8 mouse cellular contexts compared by ENCODE assay signal in the genomic region with DNA sequence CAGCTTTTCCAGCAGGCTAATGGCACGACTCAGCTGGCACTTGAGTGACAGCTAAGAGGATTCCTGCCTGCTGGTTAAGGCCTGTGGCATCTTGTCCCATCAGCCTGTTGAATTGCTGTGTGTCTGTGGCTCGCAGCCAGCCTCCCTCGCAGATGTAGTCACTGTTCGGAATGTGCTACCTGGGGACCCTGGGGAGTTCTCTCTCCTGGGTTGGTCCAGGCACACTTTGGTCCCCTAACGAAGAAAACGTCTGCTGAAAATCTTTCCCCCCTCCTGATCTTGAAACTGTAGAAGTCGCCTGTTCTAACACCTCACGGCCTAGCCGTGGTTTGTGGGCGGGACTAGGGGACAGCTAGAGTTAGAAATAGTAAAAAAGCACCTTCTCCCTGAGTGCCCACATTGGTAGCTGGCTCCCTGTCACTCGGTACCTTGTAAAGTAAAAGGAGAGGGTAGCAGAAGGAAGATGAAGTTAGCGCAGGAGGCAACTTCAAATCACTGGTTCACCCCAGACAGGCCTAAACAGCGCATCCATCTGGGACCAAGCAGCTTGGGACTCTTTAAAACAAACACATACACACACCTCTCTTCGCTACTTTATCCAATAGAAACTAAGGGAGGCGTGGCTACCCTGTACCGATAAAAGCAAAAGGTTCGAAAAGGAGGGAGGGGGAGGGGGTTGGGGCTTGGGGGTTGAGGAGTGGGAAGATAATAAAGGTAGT. TPM values are rescaled to one million over a fixed set of nuclear protein-coding genes. Genes with fewer than 3 reads are reported as not detected.
DNase-seq lines count a peak whose midpoint lies in the region; ATAC-seq and TF ChIP-seq lines count a peak whose summit lies in the region.

No protein-coding gene starts in this region.

- peak overlapping the region; percentile 81 for H3K27ac ChIP-seq in gastrocnemius, adult 2 months
- H3K27ac ChIP-seq in intestine, postnatal 0 days (ENCODE audit: low read depth, low read length): peak overlapping the region; percentile 43; the same call in 1 of the 2 replicates

- no peak overlapping the region; the same call in 1 of the 2 replicates for H3K9ac ChIP-seq in intestine, postnatal 0 days (ENCODE audit: low read depth, low read length)

- no peaks in the 10 kb centered on the region for H3K9me3 ChIP-seq in intestine, postnatal 0 days (ENCODE audit: control insufficient read depth)

- peak overlapping the region; percentile 62 for H3K4me2 ChIP-seq in intestine, postnatal 0 days (replicated peaks; ENCODE audit: low read depth)

- no peaks in the 10 kb centered on the region for H3K27me3 ChIP-seq in intestine, postnatal 0 days (replicated peaks; ENCODE audit: control insufficient read depth, insufficient read depth, low read length)

- H3K4me1 ChIP-seq in intestine, postnatal 0 days (replicated peaks; ENCODE audit: control insufficient read depth, insufficient read depth, low read length): no peaks in the 10 kb centered on the region; the same call in 1 of the 2 replicates

- peak overlapping the region; percentile 60 for H3K4me3 ChIP-seq in gastrocnemius, adult 2 months
- peak overlapping the region; percentile 33 for H3K4me3 ChIP-seq in intestine, postnatal 0 days (ENCODE audit: low read depth, low read length)

- intact Hi-C loops in gastrocnemius, adult 2 months (cut with DNase I): no loop called here

- no peak for TF ChIP-seq CTCF in gastrocnemius, adult 2 months (IDR thresholded peaks at IDR 0.05)
- no peak for TF ChIP-seq CTCF in intestine, postnatal 0 days (IDR thresholded peaks at IDR 0.05; ENCODE audit: low read depth)

- DNase-seq in gastrocnemius, adult 2 months: peak; percentile 32
- DNase-seq in gastrocnemius, postnatal 4 days (ENCODE audit: low spot score in 2 of 2): no peak
- DNase-seq in Muller cell, postnatal 12 days (ENCODE audit: inconsistent ontology term): peak; percentile 68
- DNase-seq in forelimb bud, embryonic 11.5 days (ENCODE audit: low read depth, low spot score): peak; percentile 75
- no peak for DNase-seq in cerebellum, postnatal 25 days
- no peak for DNase-seq in lung, postnatal 25 days (ENCODE audit: low spot score)

- H3K36me3 ChIP-seq in intestine, postnatal 0 days (ENCODE audit: control insufficient read depth, insufficient read depth): no peaks in the 10 kb centered on the region

- peak; percentile 63 for ATAC-seq in intestine, postnatal 0 days
- peak; percentile 63 for ATAC-seq in megakaryocyte progenitor cell, adult 5-6 weeks (replicated peaks; ENCODE audit: poor library complexity)

- WGBS in intestine, postnatal 0 days: 27% methylated on average over 17 of the region's 17 CpGs

RNA-seq across cellular contexts. Expression of gene Lnx1, which starts 1.2 kb away (rescaled TPM):
- total RNA-seq in gastrocnemius, adult 2 months (2021): 1 to 10 TPM; 3.4 to 4.9 TPM
- total RNA-seq in gastrocnemius, postnatal 4 days (2021): under 1 TPM; 0.57 to 0.83 TPM
- 5.0 and 5.5 TPM in 2 replicates for polyA plus RNA-seq in intestine, postnatal 0 days (2015; fragmentation: Nextera tagmentation; extraction: Ambion mirVana)
- 0.10 TPM in 1 of 2 replicates, not detected in the other for total RNA-seq in megakaryocyte progenitor cell, adult 5-6 weeks (2015)
- not detected in 2 replicates for total RNA-seq in megakaryocyte progenitor cell, adult 5-6 weeks (2017)

Comparison
In these comparisons a context has a peak if more than half of its experiments do, and no peak if none do; other contexts are left out.
1. DNase-seq: peak in gastrocnemius, adult 2 months (single experiment), Muller cell, postnatal 12 days (single experiment) and forelimb bud, embryonic 11.5 days (single experiment); none in gastrocnemius, postnatal 4 days (0 of 2), cerebellum, postnatal 25 days (0 of 2) and lung, postnatal 25 days (single experiment).